Mouse (Mus musculus): ENCODE results near the gene Tprgl. TPM values are rescaled to one million over a fixed set of nuclear protein-coding genes. Genes with fewer than 3 reads are reported as not detected.

Gene Tprgl
- polyA plus RNA-seq, 1 experiment = 85.8 TPM

DNA sequence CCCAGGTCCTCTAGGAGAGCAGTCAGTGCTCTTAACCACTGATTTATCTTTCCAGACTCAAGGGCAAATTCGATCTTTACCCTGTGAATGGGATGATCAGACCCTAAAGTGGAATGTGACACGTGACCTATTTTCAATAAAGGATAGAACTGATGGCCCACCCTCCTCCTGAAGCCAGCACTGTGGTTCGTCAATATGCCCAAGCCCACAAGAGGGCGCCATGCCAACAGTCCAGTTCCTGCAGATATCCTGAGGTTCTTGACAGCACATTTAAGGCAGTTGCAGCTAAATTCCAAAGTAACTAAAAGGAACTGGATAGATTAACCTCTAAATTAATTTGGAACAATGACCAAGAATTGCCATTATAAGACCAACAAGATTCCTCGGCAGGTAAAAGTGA, 6.6 kb upstream of the Tprgl start:
- TF ChIP-seq POLR2A (IDR thresholded peaks at IDR 0.05; ENCODE audit: low read depth, low read length) (no peak), CTCF (IDR thresholded peaks at IDR 0.05; ENCODE audit: borderline replicate concordance, insufficient read depth, low read length) (peak; percentile 71; the same call in 1 of the 2 replicates)
- H3K4me3 ChIP-seq (ENCODE audit: insufficient read depth, low read length) = no peak overlapping the region
- H3K27ac ChIP-seq (ENCODE audit: insufficient read depth, low read length) = no peak overlapping the region
- no peaks in the 10 kb centered on the region for H3K4me1 ChIP-seq (ENCODE audit: control insufficient read depth, insufficient read depth, low read length)

DNA sequence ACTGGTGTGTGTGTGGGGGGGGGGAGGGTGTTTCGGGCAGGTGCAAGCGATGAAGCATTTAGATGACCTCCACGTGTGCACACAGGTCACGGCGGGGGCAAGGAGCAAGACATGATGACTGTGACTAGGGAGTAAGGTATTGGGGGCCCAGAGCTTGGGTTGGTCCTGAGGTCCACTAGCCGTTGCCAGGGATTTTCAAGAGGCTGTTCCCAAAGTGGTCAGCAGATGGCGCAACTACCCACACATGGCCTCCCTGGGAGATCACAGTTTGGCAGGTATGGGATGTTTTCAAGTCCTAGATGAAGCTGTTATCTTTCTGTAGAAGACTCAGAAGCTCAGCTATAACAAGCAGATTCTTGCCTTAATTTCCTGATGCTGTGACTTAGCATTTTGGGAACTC, 2.8 kb upstream of the Tprgl start:
- no peak overlapping the region for H3K27ac ChIP-seq (ENCODE audit: insufficient read depth, low read length)
- TF ChIP-seq CTCF (IDR thresholded peaks at IDR 0.05; ENCODE audit: borderline replicate concordance, insufficient read depth, low read length) (peak; percentile 70), POLR2A (IDR thresholded peaks at IDR 0.05; ENCODE audit: low read depth, low read length) (no peak)
- H3K4me3 ChIP-seq (ENCODE audit: insufficient read depth, low read length) = no peak overlapping the region
- H3K4me1 ChIP-seq (ENCODE audit: control insufficient read depth, insufficient read depth, low read length) = peaks cover 3% of the 10 kb centered on the region; the same call in 1 of the 2 replicates

DNA sequence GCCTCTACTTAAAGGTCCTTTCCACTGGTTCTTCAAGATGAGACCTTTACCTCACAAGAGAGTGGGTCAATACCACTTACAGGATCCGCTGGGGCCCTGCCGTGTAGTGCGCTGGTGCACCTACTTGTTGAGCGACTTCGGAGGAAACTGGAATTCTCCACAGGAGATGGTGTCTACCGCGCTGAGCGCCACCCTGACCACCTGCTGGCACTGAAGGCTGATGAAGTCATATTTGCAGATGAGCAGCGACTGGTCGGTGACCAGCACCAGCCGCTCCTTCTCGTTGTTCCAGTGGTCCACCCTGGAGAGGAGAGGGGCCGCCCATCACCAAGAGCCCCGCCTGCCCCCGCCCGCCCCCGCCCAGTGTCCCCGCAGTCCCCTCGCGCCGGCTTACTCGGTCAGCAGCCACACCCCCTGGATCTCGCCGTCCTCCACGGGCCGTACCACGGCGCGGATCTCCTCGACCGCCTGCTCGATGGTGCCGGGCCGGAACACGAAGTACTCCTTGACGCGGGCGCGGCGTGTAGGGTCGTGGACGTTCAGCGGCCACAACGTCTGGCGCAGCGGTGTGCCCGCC, 417 bp downstream of the Tprgl start:
- TF ChIP-seq CTCF (IDR thresholded peaks at IDR 0.05; ENCODE audit: borderline replicate concordance, insufficient read depth, low read length) (no peak), POLR2A (IDR thresholded peaks at IDR 0.05; ENCODE audit: low read depth, low read length) (no peak)
- H3K27ac ChIP-seq (ENCODE audit: insufficient read depth, low read length) = peak overlapping the region; percentile 8; the same call in 1 of the 2 replicates
- peaks cover 3% of the 10 kb centered on the region; the same call in 1 of the 2 replicates for H3K4me1 ChIP-seq (ENCODE audit: control insufficient read depth, insufficient read depth, low read length)
- H3K4me3 ChIP-seq (ENCODE audit: insufficient read depth, low read length) = peak overlapping the region; percentile 47

DNA sequence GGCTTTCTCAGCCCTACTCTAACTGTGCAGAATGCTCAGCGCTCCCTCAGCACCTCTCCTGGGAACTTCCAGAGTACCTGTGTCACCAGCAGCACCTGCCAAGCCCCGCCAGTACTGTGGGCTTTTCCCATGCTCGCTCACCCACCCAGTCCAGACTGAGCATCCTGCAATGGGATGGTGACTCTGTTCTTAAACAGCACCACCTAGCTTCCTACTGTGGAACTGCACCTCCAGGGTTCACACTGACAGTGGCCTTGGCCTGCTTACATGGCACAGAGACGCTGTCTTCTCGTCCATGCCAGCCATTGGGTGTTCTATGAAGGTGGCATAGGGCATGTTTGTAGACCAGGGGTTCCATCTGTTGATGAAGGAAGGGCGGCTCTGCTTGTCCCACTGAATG, 1.5 kb downstream of the Tprgl start:
- Histone ChIP-seq H3K27ac (ENCODE audit: insufficient read depth, low read length) (no peak overlapping the region), H3K4me1 (ENCODE audit: control insufficient read depth, insufficient read depth, low read length) (peaks cover 3% of the 10 kb centered on the region; the same call in 1 of the 2 replicates), H3K4me3 (ENCODE audit: insufficient read depth, low read length) (no peak overlapping the region)
- TF ChIP-seq CTCF (IDR thresholded peaks at IDR 0.05; ENCODE audit: borderline replicate concordance, insufficient read depth, low read length) (peak; percentile 95; the same call in 1 of the 2 replicates), POLR2A (IDR thresholded peaks at IDR 0.05; ENCODE audit: low read depth, low read length) (no peak)

DNA sequence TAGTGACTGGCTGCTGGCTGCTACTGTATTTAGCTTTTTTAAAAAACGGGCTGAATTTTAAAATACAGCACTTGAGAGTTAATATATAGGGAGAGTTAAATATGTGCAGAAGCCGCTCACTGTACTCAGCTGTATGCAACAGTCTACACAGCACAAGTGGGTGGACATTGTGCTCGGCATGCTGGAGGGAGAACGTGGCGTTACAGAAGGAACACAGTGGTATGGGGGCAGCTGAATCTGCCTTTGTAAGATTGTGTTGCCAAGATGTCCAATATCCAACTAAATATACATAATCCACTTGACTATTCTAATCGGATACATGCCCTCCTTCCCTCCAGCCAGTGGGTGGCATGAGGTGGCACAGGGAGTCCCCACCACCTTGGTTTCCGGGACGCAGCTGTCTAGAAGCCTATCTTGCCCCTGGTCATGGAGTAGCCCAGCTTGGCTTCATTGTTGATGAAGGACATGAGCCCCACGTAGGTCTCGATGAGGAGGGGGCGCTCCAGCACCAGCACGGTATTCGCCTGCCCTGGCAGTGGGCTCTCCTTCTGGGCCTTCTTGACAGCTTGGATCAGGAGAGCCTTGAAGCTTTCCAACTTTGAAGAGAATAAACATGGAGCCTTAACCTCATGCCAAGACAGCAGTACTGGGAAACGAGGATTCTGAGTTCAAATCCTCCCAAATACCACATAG, 2.4 kb downstream of the Tprgl start:
- H3K4me3 ChIP-seq (ENCODE audit: insufficient read depth, low read length) = no peak overlapping the region
- no peak for TF ChIP-seq POLR2A (IDR thresholded peaks at IDR 0.05; ENCODE audit: low read depth, low read length)
- TF ChIP-seq CTCF (IDR thresholded peaks at IDR 0.05; ENCODE audit: borderline replicate concordance, insufficient read depth, low read length) = no peak
- peaks cover 3% of the 10 kb centered on the region; the same call in 1 of the 2 replicates for H3K4me1 ChIP-seq (ENCODE audit: control insufficient read depth, insufficient read depth, low read length)
- H3K27ac ChIP-seq (ENCODE audit: insufficient read depth, low read length) = no peak overlapping the region

DNA sequence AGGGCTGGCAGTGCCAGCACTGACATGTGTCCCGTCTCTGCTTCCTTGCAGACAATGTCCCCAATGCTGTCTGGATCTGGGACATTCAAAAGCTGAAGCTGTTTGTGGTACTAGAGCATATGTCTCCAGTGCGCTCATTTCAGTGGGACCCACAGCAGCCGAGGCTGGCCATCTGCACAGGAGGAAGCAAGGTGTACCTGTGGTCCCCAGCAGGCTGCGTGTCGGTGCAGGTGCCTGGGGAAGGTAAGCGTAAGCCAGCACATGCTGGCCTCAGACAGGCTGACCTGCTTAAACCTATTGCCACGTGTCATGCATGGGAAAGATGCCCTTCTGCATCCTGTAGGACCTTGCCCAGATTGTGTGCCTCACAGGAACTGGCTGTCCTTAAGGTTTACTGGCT, 4.4 kb downstream of the Tprgl start:
- Histone ChIP-seq H3K4me3 (ENCODE audit: insufficient read depth, low read length) (no peak overlapping the region), H3K27ac (ENCODE audit: insufficient read depth, low read length) (no peak overlapping the region), H3K4me1 (ENCODE audit: control insufficient read depth, insufficient read depth, low read length) (0 out of 2 replicates have a peak, but pooled peaks cover 3% of the 10 kb centered on the region)
- TF ChIP-seq POLR2A (IDR thresholded peaks at IDR 0.05; ENCODE audit: low read depth, low read length) (no peak), CTCF (IDR thresholded peaks at IDR 0.05; ENCODE audit: borderline replicate concordance, insufficient read depth, low read length) (no peak)

DNA sequence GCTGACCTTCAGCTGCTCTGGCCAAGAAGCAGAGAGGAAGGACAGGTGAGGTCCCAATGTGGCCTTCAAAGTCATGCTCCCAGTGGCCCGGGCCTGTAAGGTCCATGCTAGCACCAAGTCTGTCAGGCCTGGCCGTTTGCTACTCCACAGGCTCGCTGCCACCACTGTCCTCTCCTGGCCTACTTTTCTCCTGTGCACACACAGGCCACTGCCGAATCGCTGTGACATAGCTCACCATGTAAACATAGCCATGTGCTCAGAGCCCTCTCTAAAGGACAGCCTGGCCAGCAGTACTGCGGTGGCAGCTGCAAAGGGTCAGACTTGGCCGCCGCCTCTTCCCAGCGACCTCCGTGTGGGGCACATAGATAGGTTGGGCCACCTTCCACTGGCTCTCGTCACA, 6.4 kb downstream of the Tprgl start:
- H3K4me1 ChIP-seq (ENCODE audit: control insufficient read depth, insufficient read depth, low read length) = 0 out of 2 replicates have a peak, but pooled peaks cover under 1% of the 10 kb centered on the region
- TF ChIP-seq CTCF (IDR thresholded peaks at IDR 0.05; ENCODE audit: borderline replicate concordance, insufficient read depth, low read length) = no peak
- TF ChIP-seq POLR2A (IDR thresholded peaks at IDR 0.05; ENCODE audit: low read depth, low read length) = no peak
- no peak overlapping the region for H3K27ac ChIP-seq (ENCODE audit: insufficient read depth, low read length)
- H3K4me3 ChIP-seq (ENCODE audit: insufficient read depth, low read length) = no peak overlapping the region

DNA sequence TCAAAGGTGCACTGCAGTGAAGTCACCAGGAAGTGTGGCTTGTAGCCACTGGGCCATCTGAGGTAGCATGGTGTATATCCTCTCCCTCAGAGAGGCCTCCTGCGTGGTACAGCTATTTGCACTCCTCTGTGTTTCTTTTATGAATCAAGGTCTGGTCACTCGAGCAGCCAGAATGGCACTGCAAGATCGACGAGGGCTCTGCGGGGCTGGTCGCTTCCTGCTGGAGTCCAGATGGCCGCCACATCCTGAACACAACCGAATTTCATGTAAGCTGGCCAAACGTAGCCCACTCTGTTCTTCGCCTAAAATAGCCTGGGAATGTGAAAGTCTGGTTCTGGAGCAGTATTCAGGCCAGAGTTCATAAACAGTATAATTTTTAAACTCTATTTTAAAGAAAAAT, 14.1 kb downstream of the Tprgl start:
- Histone ChIP-seq H3K4me3 (ENCODE audit: insufficient read depth, low read length) (no peak overlapping the region), H3K4me1 (ENCODE audit: control insufficient read depth, insufficient read depth, low read length) (peaks cover 2% of the 10 kb centered on the region; the same call in 1 of the 2 replicates), H3K27ac (ENCODE audit: insufficient read depth, low read length) (no peak overlapping the region)
- TF ChIP-seq CTCF (IDR thresholded peaks at IDR 0.05; ENCODE audit: borderline replicate concordance, insufficient read depth, low read length) (no peak), POLR2A (IDR thresholded peaks at IDR 0.05; ENCODE audit: low read depth, low read length) (no peak)

DNA sequence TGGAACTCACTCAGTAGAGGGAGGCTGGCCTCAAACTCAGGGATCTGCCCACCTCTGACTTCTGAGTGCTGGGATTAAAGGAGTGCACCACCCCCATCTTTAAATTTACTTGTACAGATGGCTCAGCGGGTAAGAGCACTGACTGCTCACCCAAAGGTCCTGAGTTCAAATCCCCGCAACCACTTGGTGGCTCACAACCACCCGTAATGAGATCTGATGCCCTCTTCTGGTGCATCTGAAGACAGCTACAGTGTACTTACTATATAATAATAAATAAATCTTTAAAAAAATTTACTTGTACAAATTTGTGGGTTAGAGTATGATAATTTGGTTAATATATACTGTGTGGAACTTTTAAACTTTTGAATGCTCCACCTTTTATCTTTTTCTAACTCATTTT, 15.8 kb downstream of the Tprgl start:
- Histone ChIP-seq H3K27ac (ENCODE audit: insufficient read depth, low read length) (no peak overlapping the region), H3K4me3 (ENCODE audit: insufficient read depth, low read length) (no peak overlapping the region), H3K4me1 (ENCODE audit: control insufficient read depth, insufficient read depth, low read length) (peaks cover 2% of the 10 kb centered on the region; the same call in 1 of the 2 replicates)
- TF ChIP-seq POLR2A (IDR thresholded peaks at IDR 0.05; ENCODE audit: low read depth, low read length) (no peak), CTCF (IDR thresholded peaks at IDR 0.05; ENCODE audit: borderline replicate concordance, insufficient read depth, low read length) (no peak)
